Mouse (Mus musculus): Measurements from ENCODE around the gene Fyb2.

DNA sequence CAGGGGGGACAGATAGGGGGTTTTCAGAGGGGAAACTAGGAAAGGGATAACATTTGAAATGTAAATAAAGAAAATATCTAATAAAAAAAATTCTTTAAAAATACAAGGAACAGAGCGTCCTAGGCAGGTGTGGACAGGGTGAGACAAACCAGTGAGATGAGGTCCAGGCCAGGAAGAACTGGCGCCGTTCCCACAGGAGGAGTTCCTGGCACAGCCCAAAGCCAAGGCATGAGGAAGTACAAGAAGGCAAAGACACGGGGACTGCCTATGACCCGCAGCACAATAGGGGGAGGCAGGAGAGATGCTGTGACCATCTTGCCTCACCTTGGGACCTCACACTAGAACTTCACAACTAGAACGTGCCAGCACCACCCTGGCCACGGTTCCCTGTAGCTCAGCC, 21.5 kb upstream of the Fyb2 start:
- no peak for TF ChIP-seq GATA1 (IDR thresholded peaks at IDR 0.05; ENCODE audit: borderline replicate concordance, low read length)
- no peak for TF ChIP-seq FLI1 (IDR thresholded peaks at IDR 0.05; ENCODE audit: low read length)

All from megakaryocyte, embryonic 14.5 days (primary cell).